Mouse (Mus musculus) lung, embryonic 14.5 days (tissue): Measurements from ENCODE around the gene Gata3. TPM values are rescaled to one million over a fixed set of nuclear protein-coding genes. Genes with fewer than 3 reads are reported as not detected.

Experiments used
- ATAC-seq: fragments of 200-750 bp; cut with Nextera tagmentation; 2 replicates; pipeline ENCODE4 v1.8.0; 2017; ENCODE audit warnings: mild to moderate bottlenecking, moderate TSS enrichment, moderate library complexity; ENCODE audit not compliant: insufficient read depth
- DNase-seq: peaks from one replicate; pipeline ENCODE4 v3.0.0-alpha.2; 2015
- H3K27ac ChIP-seq: fragments of 300-500 bp; sonication (generic); 2 replicates; pipeline ENCODE4 v1.5.1; 2014; ENCODE audit warnings: low read depth, mild to moderate bottlenecking, moderate library complexity
- H3K27me3 ChIP-seq: fragments of 300-500 bp; sonication (generic); 2 replicates; pipeline ENCODE4 v1.6.1; 2014; ENCODE audit warnings: low read length, control low read depth; ENCODE audit not compliant: insufficient read depth
- H3K36me3 ChIP-seq: fragments of 300-500 bp; sonication (generic); 2 replicates; pipeline ENCODE4 v1.6.1; 2014; ENCODE audit warnings: control low read depth; ENCODE audit not compliant: insufficient read depth
- H3K4me1 ChIP-seq: fragments of 300-500 bp; sonication (generic); 2 replicates; pipeline ENCODE4 v1.6.1; 2014; ENCODE audit warnings: antibody characterized with exemption, control low read depth; ENCODE audit not compliant: insufficient read depth
- H3K4me2 ChIP-seq: fragments of 300-500 bp; sonication (generic); 2 replicates; pipeline ENCODE4 v1.6.1; 2014; ENCODE audit warnings: mild to moderate bottlenecking
- H3K4me3 ChIP-seq: fragments of 300-500 bp; sonication (generic); 2 replicates; pipeline ENCODE4 v1.5.1; 2014; ENCODE audit warnings: low read depth, low read length
- H3K9ac ChIP-seq: fragments of 300-500 bp; sonication (generic); 2 replicates; pipeline ENCODE4 v1.6.1; 2014
- H3K9me3 ChIP-seq: fragments of 300-500 bp; sonication (generic); 2 replicates; pipeline ENCODE4 v1.6.1; 2016; ENCODE audit warnings: low read depth, low read length, control low read depth
- CTCF ChIP-seq: IDR thresholded peaks from 2 replicates; pipeline ENCODE4 v1.5.1; 2016; ENCODE audit warnings: antibody characterized with exemption, low read depth
- WGBS: fragments of 180-500 bp; shearing (Covaris S2); extraction: QIAGEN DNeasy Blood & Tissue Kit; methylation state at CpG from one replicate; pipeline ENCODE4 v1.1.7; 2014; 5-methylcytosine and 5-hydroxymethylcytosine counted together
- polyA plus RNA-seq: library from polyadenylated mRNA; unstranded; fragments of >200 nt; fragmentation: Nextera tagmentation; extraction: Ambion mirVana; gene quantifications from 2 replicates; pipeline ENCODE4 v1.2.1, GENCODE M21; 2014

Gene Gata3
- polyA plus RNA-seq, 1 experiment from 2014 or later: 2.9 TPM

DNA sequence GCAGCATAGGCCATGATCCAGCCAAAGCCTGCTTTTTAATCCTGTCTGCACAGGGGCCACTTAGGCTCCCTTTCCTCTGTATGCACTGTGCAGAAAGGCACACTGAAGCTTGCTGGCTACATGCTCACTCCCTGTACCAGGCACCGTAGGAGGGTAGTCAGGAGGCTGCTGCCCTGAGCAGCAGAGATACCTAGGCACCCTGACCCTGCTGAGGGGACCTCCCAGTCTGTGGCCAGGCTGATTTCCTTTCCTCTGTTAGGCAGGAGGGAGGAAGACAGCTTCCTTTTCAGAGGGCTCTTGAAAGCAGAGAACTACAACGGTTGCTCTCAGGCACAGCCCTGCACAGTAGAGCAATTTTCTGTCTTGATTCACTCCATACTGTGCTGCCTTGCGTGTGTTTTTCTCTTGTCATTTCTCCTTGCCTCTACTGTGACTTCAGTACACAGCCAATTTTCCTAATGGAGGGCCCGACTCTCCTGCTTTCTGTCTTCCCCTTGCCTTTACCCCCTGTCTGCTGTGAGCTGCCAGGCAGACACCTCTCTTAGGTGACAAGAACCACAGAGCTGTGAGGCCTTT is 18.6 kb downstream of the Gata3 start:
- no peak overlapping the region for H3K4me2 ChIP-seq

DNA sequence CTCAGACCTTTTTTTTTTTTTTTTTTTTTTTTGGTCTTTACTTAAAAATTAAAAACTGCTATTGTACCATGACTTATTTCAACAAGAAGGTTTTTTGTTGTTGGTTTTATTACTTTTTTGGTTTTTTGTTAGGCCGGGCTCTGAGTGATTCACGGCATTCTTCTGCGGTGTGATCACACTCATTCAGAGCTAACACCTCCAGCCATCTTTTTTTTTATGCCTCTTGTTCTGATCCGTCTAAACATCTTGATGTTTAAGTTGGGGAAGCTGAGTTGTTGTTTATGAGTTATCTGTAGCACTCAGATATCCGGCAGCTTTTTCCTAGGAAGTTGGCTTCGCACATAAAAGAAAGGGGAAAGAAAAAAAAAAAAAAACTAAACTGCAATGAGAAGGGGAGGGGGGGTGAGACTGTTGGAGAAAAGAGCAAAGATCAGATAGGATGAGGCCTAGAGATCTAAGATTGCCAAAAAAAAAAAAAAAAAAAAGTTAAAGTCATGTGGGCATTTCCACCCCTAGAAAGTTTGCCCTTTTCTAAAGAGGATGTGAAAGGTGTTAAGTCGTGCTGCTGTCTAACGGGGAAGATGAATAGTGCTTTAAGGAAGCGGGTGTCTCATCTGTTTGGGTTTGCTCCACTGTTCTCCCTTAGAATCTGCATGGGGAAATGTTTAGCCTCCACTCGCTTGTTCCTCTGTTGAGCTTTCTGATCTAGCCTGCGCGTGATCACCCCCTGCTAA is 22.6 kb downstream of the Gata3 start:
- Histone ChIP-seq H3K4me2 (no peak overlapping the region), H3K4me3 (no peak overlapping the region), H3K36me3 (no peaks in the 10 kb centered on the region), H3K27ac (no peak overlapping the region), H3K4me1 (no peaks in the 10 kb centered on the region), H3K9ac (no peak overlapping the region), H3K9me3 (no peaks in the 10 kb centered on the region), H3K27me3 (peaks cover 12% of the 10 kb centered on the region; the same call in 1 of the 2 replicates)
- 36% methylated on average over 12 of the region's 12 CpGs for WGBS
- TF ChIP-seq CTCF: no peak
- ATAC-seq (peak; percentile 32; the same call in 1 of the 2 replicates), DNase-seq (peak; percentile 54)

More for the DNA sequence above, 18.6 kb downstream of the Gata3 start:
- Histone ChIP-seq H3K36me3 (no peaks in the 10 kb centered on the region), H3K9ac (no peak overlapping the region), H3K4me1 (no peaks in the 10 kb centered on the region), H3K9me3 (no peaks in the 10 kb centered on the region), H3K4me3 (no peak overlapping the region), H3K27ac (no peak overlapping the region), H3K27me3 (peaks cover 49% of the 10 kb centered on the region)
- ATAC-seq: peak; percentile 23; the same call in 1 of the 2 replicates
- 40% methylated on average over 4 of the region's 4 CpGs for WGBS
- DNase-seq: no peak
- TF ChIP-seq CTCF: no peak

- Histone ChIP-seq H3K27ac (no peak overlapping the region), H3K4me3 (no peak overlapping the region), H3K9ac (no peak overlapping the region), H3K27me3 (no peaks in the 10 kb centered on the region), H3K36me3 (no peaks in the 10 kb centered on the region), H3K4me2 (no peak overlapping the region), H3K9me3 (no peaks in the 10 kb centered on the region), H3K4me1 (no peaks in the 10 kb centered on the region)
- WGBS: 71% methylated on average over 5 of the region's 5 CpGs
- no peak for ATAC-seq
- no peak for TF ChIP-seq CTCF
- no peak for DNase-seq
These were observed 29.1 kb downstream of the Gata3 start for GRCm38 (mm10) chr2:9860698-9861097.

DNA sequence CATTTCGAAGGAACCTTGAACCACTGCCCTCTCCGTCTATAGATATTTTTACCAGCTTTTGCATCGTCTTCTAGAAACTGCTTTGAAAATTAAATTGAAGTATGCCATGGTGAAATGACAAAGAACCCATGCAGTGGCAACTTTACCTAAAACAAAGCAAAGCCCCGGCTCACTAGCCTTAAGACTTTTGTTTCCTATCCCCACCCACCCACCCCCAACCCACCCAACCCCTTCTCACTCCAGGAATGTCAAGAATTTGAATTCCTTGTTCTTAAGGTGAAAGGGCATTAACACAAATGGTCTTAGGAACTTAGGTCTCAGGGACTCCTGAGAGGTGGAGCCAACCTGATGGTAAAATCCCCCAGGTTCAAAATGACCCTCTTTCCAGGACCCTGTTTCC is 34.0 kb downstream of the Gata3 start:
- no peak overlapping the region for H3K27ac ChIP-seq
- H3K9ac ChIP-seq: no peak overlapping the region
- DNase-seq (no peak), ATAC-seq (no peak)
- TF ChIP-seq CTCF: no peak
- no peak overlapping the region for H3K4me2 ChIP-seq
- H3K4me1 ChIP-seq: no peaks in the 10 kb centered on the region
- H3K4me3 ChIP-seq: no peak overlapping the region
- 51% methylated on average over 4 of the region's 4 CpGs for WGBS
- H3K9me3 ChIP-seq: no peaks in the 10 kb centered on the region
- no peaks in the 10 kb centered on the region for H3K36me3 ChIP-seq
- H3K27me3 ChIP-seq: no peaks in the 10 kb centered on the region

- no peaks in the 10 kb centered on the region for H3K36me3 ChIP-seq
- no peak overlapping the region for H3K9ac ChIP-seq
- DNase-seq: peak; percentile 34
- ATAC-seq: peak; percentile 44; the same call in 1 of the 2 replicates
- H3K9me3 ChIP-seq: no peaks in the 10 kb centered on the region
- TF ChIP-seq CTCF: no peak
- no peak overlapping the region for H3K27ac ChIP-seq
- no peaks in the 10 kb centered on the region for H3K4me1 ChIP-seq
- H3K4me3 ChIP-seq: no peak overlapping the region
- 42% methylated on average over 13 of the region's 13 CpGs for WGBS
- H3K27me3 ChIP-seq: no peaks in the 10 kb centered on the region
- H3K4me2 ChIP-seq: no peak overlapping the region
These were observed 36.8 kb downstream of the Gata3 start for GRCm38 (mm10) chr2:9852851-9853576.

DNA sequence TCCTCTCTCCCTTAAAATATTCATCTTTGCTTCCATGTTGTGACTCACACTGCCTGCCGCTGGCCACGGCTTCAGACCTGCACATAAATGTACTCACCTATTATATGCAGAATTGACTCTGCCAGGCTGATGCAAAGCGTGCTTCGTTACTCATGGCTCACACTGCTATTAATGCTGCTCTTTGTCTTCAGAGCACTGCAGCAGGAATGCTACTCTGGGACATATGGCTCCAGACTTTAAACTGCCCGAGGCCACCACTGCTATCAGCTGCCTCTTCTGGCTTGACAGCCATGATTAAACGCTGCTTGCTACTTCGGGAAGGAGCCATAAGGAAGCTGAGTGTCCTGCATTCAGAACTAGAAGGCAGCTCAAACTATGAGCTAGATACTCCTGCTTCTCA is 54.6 kb downstream of the Gata3 start:
- H3K4me1 ChIP-seq: no peaks in the 10 kb centered on the region
- no peaks in the 10 kb centered on the region for H3K27me3 ChIP-seq
- H3K4me2 ChIP-seq: no peak overlapping the region
- no peaks in the 10 kb centered on the region for H3K9me3 ChIP-seq
- H3K4me3 ChIP-seq: no peak overlapping the region
- no peak overlapping the region for H3K9ac ChIP-seq
- no peaks in the 10 kb centered on the region for H3K36me3 ChIP-seq
- ATAC-seq (no peak), DNase-seq (no peak)
- no peak overlapping the region for H3K27ac ChIP-seq
- TF ChIP-seq CTCF: no peak
- 55% methylated on average over 7 of the region's 7 CpGs for WGBS

DNA sequence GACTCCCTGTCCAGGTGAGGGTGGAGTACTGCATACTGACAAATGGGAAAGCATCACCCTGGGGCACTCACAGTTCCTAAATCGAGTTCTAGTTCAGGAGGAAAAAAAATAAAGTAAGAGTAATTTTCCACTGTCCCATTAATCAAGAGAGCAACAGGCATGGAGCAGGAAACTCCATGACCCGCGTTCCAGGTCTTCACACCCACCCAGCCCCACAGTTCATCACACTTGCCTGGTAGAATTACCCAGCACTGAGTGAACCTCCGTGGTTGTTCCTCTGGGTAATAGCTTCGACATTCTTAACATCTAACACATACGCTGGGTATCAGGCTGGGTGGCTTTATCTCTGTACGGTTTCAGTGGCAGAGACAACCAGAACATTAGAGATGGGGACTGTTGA is 56.1 kb downstream of the Gata3 start:
- H3K9ac ChIP-seq: no peak overlapping the region
- H3K4me2 ChIP-seq: no peak overlapping the region
- no peaks in the 10 kb centered on the region for H3K9me3 ChIP-seq
- no peak overlapping the region for H3K4me3 ChIP-seq
- H3K27ac ChIP-seq: no peak overlapping the region
- no peak for TF ChIP-seq CTCF
- no peak for DNase-seq
- WGBS: 57% methylated on average over 7 of the region's 7 CpGs
- no peak for ATAC-seq
- H3K36me3 ChIP-seq: no peaks in the 10 kb centered on the region
- H3K27me3 ChIP-seq: no peaks in the 10 kb centered on the region
- H3K4me1 ChIP-seq: no peaks in the 10 kb centered on the region
